Mouse (Mus musculus): ENCODE measurements around the gene Cib3. TPM values are rescaled to one million over a fixed set of nuclear protein-coding genes. Genes with fewer than 3 reads are reported as not detected.

Cib3 gene
- polyA plus RNA-seq (2015; fragmentation: Nextera tagmentation; extraction: Ambion mirVana), result not detected in 2 replicates

DNA sequence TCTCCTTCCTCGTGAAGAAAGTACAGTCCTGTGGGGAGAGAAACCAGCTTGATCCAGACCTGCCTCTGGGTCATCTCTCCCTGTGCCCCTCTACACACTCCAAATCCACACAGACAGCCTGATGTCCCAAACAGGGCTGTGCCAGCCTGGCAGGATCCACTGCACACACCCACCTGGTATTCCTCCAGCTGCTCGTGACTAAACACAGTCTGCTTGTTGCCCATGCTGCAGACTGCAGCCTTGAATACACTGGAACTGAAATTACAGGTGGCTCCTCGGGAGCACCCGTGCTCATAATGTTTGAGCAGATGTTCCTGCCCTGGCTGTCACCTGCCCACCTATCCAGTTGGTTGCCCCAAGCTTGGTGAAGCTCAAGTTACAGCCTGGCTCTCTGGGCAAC is at the start of gene Cib3:
Cib3 (minus strand) TSS at position 87 of the 400 bp plus-strand sequence.
- WGBS, result 69% methylated on average over 4 of the region's 4 CpGs
- H3K4me3 ChIP-seq, result no peak within 1 kb of the TSS
- no peaks in the 10 kb centered on the region for H3K36me3 ChIP-seq
- H3K9me3 ChIP-seq, result no peaks in the 10 kb centered on the region
- H3K4me2 ChIP-seq, result no peak within 1 kb of the TSS
- H3K27me3 ChIP-seq, result peaks cover 6% of the 10 kb centered on the region; the same call in 1 of the 2 replicates
- no peak for ATAC-seq (ENCODE audit: low FRiP score, low read depth)
- no peak within 1 kb of the TSS for H3K9ac ChIP-seq
- no peak within 1 kb of the TSS for H3K27ac ChIP-seq (replicated peaks)
- no peaks in the 10 kb centered on the region for H3K4me1 ChIP-seq (replicated peaks)

DNA sequence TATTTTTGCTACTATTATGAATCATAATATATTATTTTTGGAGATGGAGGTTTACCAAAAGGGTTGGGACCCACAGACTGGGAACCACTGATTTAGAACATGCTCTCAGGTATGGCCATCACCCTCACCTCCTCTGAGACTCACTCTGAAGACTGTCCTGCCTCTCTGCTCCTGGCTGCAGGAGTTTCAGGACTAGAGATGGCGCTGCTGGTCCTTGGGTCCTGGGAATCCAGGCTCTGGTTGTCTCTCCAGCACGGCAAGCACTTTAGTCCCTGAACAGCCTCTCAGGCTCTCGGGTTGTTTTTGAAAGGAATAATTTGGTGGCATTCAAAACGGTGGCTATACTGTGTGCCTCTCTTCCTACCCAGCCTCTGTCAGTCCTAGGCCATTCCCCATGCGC is 49.2 kb upstream of the Cib3 start:
- Histone ChIP-seq H3K4me3 (no peak overlapping the region), H3K4me1 (replicated peaks) (no peaks in the 10 kb centered on the region), H3K27ac (replicated peaks) (no peak overlapping the region), H3K9ac (no peak overlapping the region), H3K36me3 (no peaks in the 10 kb centered on the region), H3K4me2 (no peak overlapping the region), H3K27me3 (no peaks in the 10 kb centered on the region), H3K9me3 (no peaks in the 10 kb centered on the region)
- WGBS, result 54% methylated on average over 5 of the region's 5 CpGs
- ATAC-seq (ENCODE audit: low FRiP score, low read depth), result no peak

DNA sequence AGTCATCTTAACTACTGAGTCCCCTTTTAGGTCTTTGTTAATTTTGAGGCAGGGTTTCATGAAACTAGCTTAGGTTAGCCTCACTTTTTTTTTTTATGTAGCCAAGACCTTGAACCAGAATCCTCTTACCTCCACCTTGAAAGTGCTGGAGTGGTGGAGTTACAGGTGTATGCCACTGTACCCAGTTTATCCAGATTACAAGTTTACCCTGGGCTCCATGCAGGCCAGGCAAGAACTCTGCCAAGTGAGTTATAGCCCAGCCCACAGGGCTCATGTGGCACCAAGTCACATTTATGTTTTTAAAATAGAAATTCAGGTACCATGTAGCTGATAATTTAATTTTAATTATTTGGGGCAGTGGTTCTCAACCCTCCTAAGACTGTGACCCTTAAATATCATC is 48.8 kb upstream of the Cib3 start:
- Histone ChIP-seq H3K9me3 (no peaks in the 10 kb centered on the region), H3K9ac (no peak overlapping the region), H3K4me1 (replicated peaks) (no peaks in the 10 kb centered on the region), H3K4me2 (no peak overlapping the region), H3K27me3 (no peaks in the 10 kb centered on the region), H3K36me3 (no peaks in the 10 kb centered on the region), H3K27ac (replicated peaks) (no peak overlapping the region), H3K4me3 (no peak overlapping the region)
- ATAC-seq (ENCODE audit: low FRiP score, low read depth), result no peak

GRCm38 (mm10) chr8:72261019-72261418 is 48.4 kb upstream of the Cib3 start:
- H3K9ac ChIP-seq, result no peak overlapping the region
- no peaks in the 10 kb centered on the region for H3K27me3 ChIP-seq
- peak; percentile 51 for ATAC-seq (ENCODE audit: low FRiP score, low read depth)
- H3K36me3 ChIP-seq, result no peaks in the 10 kb centered on the region
- WGBS, result 33% methylated on average over 2 of the region's 2 CpGs
- H3K4me2 ChIP-seq, result no peak overlapping the region
- H3K27ac ChIP-seq (replicated peaks), result no peak overlapping the region
- no peaks in the 10 kb centered on the region for H3K4me1 ChIP-seq (replicated peaks)
- no peak overlapping the region for H3K4me3 ChIP-seq
- no peaks in the 10 kb centered on the region for H3K9me3 ChIP-seq

GRCm38 (mm10) chr8:72260585-72260984 is 47.9 kb upstream of the Cib3 start:
- no peak; the same call in 1 of the 2 replicates for ATAC-seq (ENCODE audit: low FRiP score, low read depth)
- no peak overlapping the region for H3K4me2 ChIP-seq
- H3K27me3 ChIP-seq, result no peaks in the 10 kb centered on the region
- no peaks in the 10 kb centered on the region for H3K9me3 ChIP-seq
- H3K4me3 ChIP-seq, result no peak overlapping the region
- H3K36me3 ChIP-seq, result no peaks in the 10 kb centered on the region; the same call in 1 of the 2 replicates
- H3K9ac ChIP-seq, result no peak overlapping the region
- 57% methylated on average over 4 of the region's 4 CpGs for WGBS
- H3K4me1 ChIP-seq (replicated peaks), result no peaks in the 10 kb centered on the region
- H3K27ac ChIP-seq (replicated peaks), result no peak overlapping the region

DNA sequence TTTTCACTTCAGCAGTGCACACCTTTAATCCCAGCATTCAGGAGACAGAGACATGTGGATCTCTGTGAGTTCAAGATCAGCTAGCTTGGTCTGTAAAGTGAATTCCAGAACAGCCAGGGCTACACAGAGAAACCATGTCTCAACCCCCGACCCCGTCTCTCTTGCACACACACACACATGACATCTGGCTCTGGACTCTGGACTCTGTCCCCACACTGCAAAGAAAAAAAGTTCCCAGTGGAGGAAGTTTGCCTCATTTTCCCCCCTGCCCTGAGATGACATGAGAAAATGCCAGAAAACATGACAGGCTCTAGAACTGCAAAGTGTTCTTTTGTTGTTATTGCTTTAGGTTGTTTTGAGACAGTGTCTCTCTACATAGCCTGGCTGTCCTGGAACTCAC is 47.2 kb upstream of the Cib3 start:
- Histone ChIP-seq H3K4me3 (no peak overlapping the region), H3K9me3 (no peaks in the 10 kb centered on the region), H3K27me3 (no peaks in the 10 kb centered on the region), H3K4me2 (no peak overlapping the region), H3K36me3 (peaks cover 1% of the 10 kb centered on the region; the same call in 1 of the 2 replicates), H3K4me1 (replicated peaks) (no peaks in the 10 kb centered on the region), H3K9ac (no peak overlapping the region), H3K27ac (replicated peaks) (no peak overlapping the region)
- no peak for ATAC-seq (ENCODE audit: low FRiP score, low read depth)
- WGBS, result 87% methylated on average over 2 of the region's 2 CpGs

- no peak overlapping the region for H3K4me2 ChIP-seq
- H3K4me3 ChIP-seq, result no peak overlapping the region
- no peak for ATAC-seq (ENCODE audit: low FRiP score, low read depth)
- H3K27me3 ChIP-seq, result no peaks in the 10 kb centered on the region
- H3K9ac ChIP-seq, result no peak overlapping the region
- 93% methylated on average over 1 of the region's 1 CpGs for WGBS
- H3K27ac ChIP-seq (replicated peaks), result no peak overlapping the region
- H3K4me1 ChIP-seq (replicated peaks), result no peaks in the 10 kb centered on the region
- H3K36me3 ChIP-seq, result peaks cover 19% of the 10 kb centered on the region
- no peaks in the 10 kb centered on the region for H3K9me3 ChIP-seq
These were observed 45.2 kb upstream of the Cib3 start for GRCm38 (mm10) chr8:72257902-72258238.

- peak; percentile 45; the same call in 1 of the 2 replicates for ATAC-seq (ENCODE audit: low FRiP score, low read depth)
These were observed 44.7 kb upstream of the Cib3 start for GRCm38 (mm10) chr8:72257171-72257901.

DNA sequence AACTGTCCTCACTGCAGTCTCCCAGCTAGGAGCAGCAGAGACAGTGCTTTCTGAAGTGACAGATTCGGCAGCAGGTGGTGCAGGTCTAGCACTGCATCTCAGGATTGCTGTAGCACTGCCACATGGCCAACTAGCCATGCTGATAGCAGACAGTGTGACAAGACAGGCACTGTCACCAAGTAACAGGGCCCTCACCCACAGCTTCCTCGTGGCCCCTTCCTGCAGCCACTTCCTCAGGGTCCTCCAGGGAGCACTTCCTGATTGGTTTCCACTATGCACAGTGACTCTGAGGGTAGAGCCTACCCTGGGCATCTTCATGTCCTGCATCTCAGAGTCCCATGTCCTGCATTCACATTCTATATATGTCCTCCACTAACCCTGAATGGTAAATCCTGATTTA is 32.0 kb upstream of the Cib3 start:
- H3K36me3 ChIP-seq, result peaks cover 16% of the 10 kb centered on the region; the same call in 1 of the 2 replicates
- no peak for ATAC-seq (ENCODE audit: low FRiP score, low read depth)
- no peak overlapping the region for H3K4me2 ChIP-seq
- H3K4me3 ChIP-seq, result no peak overlapping the region
- H3K27me3 ChIP-seq, result no peaks in the 10 kb centered on the region
- H3K27ac ChIP-seq (replicated peaks), result no peak overlapping the region
- no peak overlapping the region for H3K9ac ChIP-seq
- no peaks in the 10 kb centered on the region for H3K9me3 ChIP-seq
- 78% methylated on average over 2 of the region's 2 CpGs for WGBS
- H3K4me1 ChIP-seq (replicated peaks), result peaks cover 21% of the 10 kb centered on the region

More at GRCm38 (mm10) chr8:72257171-72257901, 44.7 kb upstream of the Cib3 start:
- Histone ChIP-seq H3K4me3 (no peak overlapping the region), H3K36me3 (peaks cover 25% of the 10 kb centered on the region), H3K27ac (replicated peaks) (no peak overlapping the region), H3K9me3 (no peaks in the 10 kb centered on the region), H3K27me3 (no peaks in the 10 kb centered on the region), H3K9ac (no peak overlapping the region), H3K4me1 (replicated peaks) (no peaks in the 10 kb centered on the region), H3K4me2 (no peak overlapping the region)
- WGBS, result 52% methylated on average over 7 of the region's 7 CpGs

- 0 out of 2 replicates have a peak overlapping the region, but pooled peaks have one; percentile 16 for H3K9ac ChIP-seq
- H3K27me3 ChIP-seq, result no peaks in the 10 kb centered on the region
- H3K4me2 ChIP-seq, result no peak overlapping the region
- no peaks in the 10 kb centered on the region for H3K9me3 ChIP-seq
- H3K27ac ChIP-seq (replicated peaks), result no peak overlapping the region
- peaks cover 12% of the 10 kb centered on the region; the same call in 1 of the 2 replicates for H3K36me3 ChIP-seq
- WGBS, result 93% methylated on average over 1 of the region's 1 CpGs
- no peak for ATAC-seq (ENCODE audit: low FRiP score, low read depth)
- H3K4me3 ChIP-seq, result no peak overlapping the region
- peaks cover 21% of the 10 kb centered on the region for H3K4me1 ChIP-seq (replicated peaks)
These were observed 29.6 kb upstream of the Cib3 start for GRCm38 (mm10) chr8:72242226-72242625.

DNA sequence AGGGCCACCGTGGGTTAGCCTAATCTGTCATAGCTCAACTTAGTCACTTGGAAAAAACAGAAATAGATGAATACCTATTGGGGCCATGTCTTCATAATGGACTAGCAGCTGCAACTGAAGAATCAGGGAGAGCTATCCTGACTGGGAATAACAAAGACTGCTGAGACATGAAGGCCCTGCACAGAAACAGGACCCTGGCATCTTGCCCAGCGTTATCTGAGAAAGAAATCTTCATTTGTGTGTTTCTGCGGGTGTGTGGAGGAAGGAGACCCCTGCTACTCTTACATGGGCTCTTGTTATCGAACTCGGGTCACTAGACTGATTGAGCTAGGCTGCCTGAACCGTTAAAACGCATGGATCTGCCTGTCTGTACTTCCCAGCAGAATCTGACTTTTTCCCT is 28.3 kb upstream of the Cib3 start:
- H3K4me1 ChIP-seq (replicated peaks), result peaks cover 21% of the 10 kb centered on the region
- peak overlapping the region; percentile 62 for H3K9ac ChIP-seq
- H3K27ac ChIP-seq (replicated peaks), result peak overlapping the region; percentile 96; the same call in 1 of the 2 replicates
- no peaks in the 10 kb centered on the region for H3K27me3 ChIP-seq
- peak overlapping the region; percentile 61 for H3K4me3 ChIP-seq
- H3K36me3 ChIP-seq, result 0 out of 2 replicates have a peak, but pooled peaks cover 5% of the 10 kb centered on the region
- H3K9me3 ChIP-seq, result no peaks in the 10 kb centered on the region
- ATAC-seq (ENCODE audit: low FRiP score, low read depth), result no peak
- 57% methylated on average over 7 of the region's 7 CpGs for WGBS
- H3K4me2 ChIP-seq, result peak overlapping the region; percentile 72

DNA sequence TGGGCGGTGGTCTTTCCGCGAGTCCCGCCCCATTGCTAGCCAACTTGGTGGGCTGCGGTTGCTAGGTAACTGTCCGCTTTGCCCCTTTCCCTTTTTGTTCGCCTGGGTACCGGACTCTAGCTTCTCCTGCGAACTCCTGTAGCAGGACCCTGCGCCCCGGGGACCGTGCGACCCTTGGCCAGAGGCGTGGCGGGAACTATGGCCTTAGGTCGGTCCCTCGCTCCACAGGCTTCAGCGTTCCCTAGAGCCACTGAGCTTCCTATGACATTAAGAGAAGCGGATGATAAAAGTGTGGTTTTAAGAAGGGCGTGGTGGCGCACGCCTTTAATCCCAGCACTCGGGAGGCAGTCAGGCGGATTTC is 27.7 kb upstream of the Cib3 start:
- WGBS, result under 1% methylated on average over 24 of the region's 24 CpGs

More for the DNA sequence above, 27.7 kb upstream of the Cib3 start:
- H3K9me3 ChIP-seq, result no peaks in the 10 kb centered on the region
- peak overlapping the region; percentile 72 for H3K4me2 ChIP-seq
- H3K27ac ChIP-seq (replicated peaks), result peak overlapping the region; percentile 96
- no peaks in the 10 kb centered on the region for H3K27me3 ChIP-seq
- peaks cover 21% of the 10 kb centered on the region for H3K4me1 ChIP-seq (replicated peaks)
- H3K36me3 ChIP-seq, result 0 out of 2 replicates have a peak, but pooled peaks cover 5% of the 10 kb centered on the region
- peak overlapping the region; percentile 62 for H3K9ac ChIP-seq
- H3K4me3 ChIP-seq, result peak overlapping the region; percentile 61
- ATAC-seq (ENCODE audit: low FRiP score, low read depth), result no peak
